Mouse (Mus musculus): Measurements from ENCODE around the gene Klkb1.

- TF ChIP-seq CTCF (IDR thresholded peaks at IDR 0.05; ENCODE audit: borderline replicate concordance, insufficient read depth, low read length) = no peak
- no peak for TF ChIP-seq POLR2A (IDR thresholded peaks at IDR 0.05; ENCODE audit: low read depth, low read length)
Measured at GRCm38 (mm10) chr8:45277453-45277852, 17.2 kb downstream of the Klkb1 start.
